Mouse (Mus musculus) liver, embryonic 14.5 days (tissue): Measurements from ENCODE around the gene Gm2075. TPM values are rescaled to one million over a fixed set of nuclear protein-coding genes. Genes with fewer than 3 reads are reported as not detected.
"Not testable (repeated sequence)": the region's sequence is repeated elsewhere in the genome, so short reads cannot be mapped to it uniquely, and the experiment has no call there.

Experiments
- ATAC-seq: fragments of 200-750 bp; cut with Nextera tagmentation; 2 replicates; pipeline ENCODE4 v1.8.0; 2017; ENCODE audit warnings: moderate number of reproducible peaks, mild to moderate bottlenecking, moderate library complexity; ENCODE audit not compliant: insufficient read depth
- DNase-seq, 3 experiments: peaks; one replicate each; pipeline ENCODE4 v3.0.0-alpha.2; 2012 to 2013; ENCODE audit warnings: low read depth in 3 of 3, low spot score in 3 of 3
- H3K27ac ChIP-seq: fragments of 300-500 bp; sonication (generic); 2 replicates; pipeline ENCODE4 v1.5.1; 2014; ENCODE audit warnings: moderate library complexity, mild to moderate bottlenecking, control low read depth, inconsistent platforms
- H3K27me3 ChIP-seq: fragments of 300-500 bp; sonication (generic); 2 replicates; pipeline ENCODE4 v1.6.1; 2014; ENCODE audit warnings: mild to moderate bottlenecking, low read length, moderate library complexity; ENCODE audit not compliant: control insufficient read depth, insufficient read depth
- H3K36me3 ChIP-seq: fragments of 300-500 bp; sonication (generic); replicated peaks from 2 replicates; pipeline ENCODE4 v1.6.1; 2014; ENCODE audit warnings: low read depth; ENCODE audit not compliant: control insufficient read depth, insufficient read depth
- H3K4me1 ChIP-seq, 2 experiments: fragments of 200-500 bp in 1 of 2; fragments of 300-500 bp in 1 of 2; sonication (generic) in 1 of 2; replicated peaks; 2 replicates each; pipeline ENCODE4 v1.6.1; 2012 to 2014; ENCODE audit warnings: antibody characterized with exemption in 1 of 2, inconsistent platforms in 1 of 2, low read length in 1 of 2; ENCODE audit not compliant: control insufficient read depth in 2 of 2, insufficient read depth in 2 of 2
- H3K4me2 ChIP-seq: fragments of 300-500 bp; sonication (generic); 2 replicates; pipeline ENCODE4 v1.6.1; 2014; ENCODE audit warnings: low read depth, mild to moderate bottlenecking, control low read depth, moderate library complexity
- H3K4me3 ChIP-seq, 2 experiments: fragments of 200-500 bp in 1 of 2; fragments of 300-500 bp in 1 of 2; sonication (generic) in 1 of 2; 2 replicates each; pipeline ENCODE4 v1.5.1; 2012 to 2014; ENCODE audit warnings: low read depth in 2 of 2, low read length in 2 of 2, mild to moderate bottlenecking in 2 of 2, control low read depth in 1 of 2, inconsistent platforms in 1 of 2, moderate library complexity in 1 of 2; ENCODE audit not compliant: insufficient read depth in 1 of 2
- H3K9ac ChIP-seq: fragments of 300-500 bp; sonication (generic); replicated peaks from 2 replicates; pipeline ENCODE4 v1.6.1; 2014; ENCODE audit warnings: mild to moderate bottlenecking, control low read depth, moderate library complexity
- H3K9me3 ChIP-seq: fragments of 300-500 bp; sonication (generic); 2 replicates; pipeline ENCODE4 v1.6.1; 2016; ENCODE audit warnings: low read length, mixed read lengths; ENCODE audit not compliant: control insufficient read depth
- WGBS: fragments of 180-500 bp; shearing (Covaris S2); extraction: QIAGEN DNeasy Blood & Tissue Kit; methylation state at CpG from one replicate; pipeline ENCODE4 v1.1.7; 2014; ENCODE audit not compliant: insufficient replicate concordance; 5-methylcytosine and 5-hydroxymethylcytosine counted together
- polyA plus RNA-seq, 2 experiments: library from polyadenylated mRNA; depleted of rRNA in 1 of 2; stranded (reverse) in 1 of 2; unstranded in 1 of 2; fragments of >200 nt; fragmentation: Nextera tagmentation in 1 of 2; extraction: Ambion mirVana in 1 of 2; gene quantifications; 2 replicates each; pipeline versions ENCODE4 v1.2.1 to v1.2.3; 2012 to 2014

Gm2075 gene
- polyA plus RNA-seq (2012; rRNA removed) (not detected in 2 replicates), polyA plus RNA-seq (2014; fragmentation: Nextera tagmentation; extraction: Ambion mirVana) (not detected in 2 replicates)

GRCm38 (mm10) chr12:88011548-88011947 is at the start of gene Gm2075:
Gm2075 (plus strand) TSS chr12:88011848.
- not testable (repeated sequence) for H3K4me2 ChIP-seq, H3K27ac ChIP-seq, H3K9me3 ChIP-seq, H3K36me3 ChIP-seq, H3K4me3 ChIP-seq, H3K4me1 ChIP-seq, ATAC-seq, DNase-seq, H3K9ac ChIP-seq, H3K27me3 ChIP-seq
- no CpG with 5 or more reads among the region's 1 CpGs for WGBS

- DNase-seq, H3K9ac ChIP-seq, H3K36me3 ChIP-seq, H3K4me2 ChIP-seq, H3K27me3 ChIP-seq, H3K27ac ChIP-seq, ATAC-seq, H3K9me3 ChIP-seq, H3K4me3 ChIP-seq, H3K4me1 ChIP-seq: not testable (repeated sequence)
Observed at GRCm38 (mm10) chr12:87984000-87984399, 27.6 kb upstream of the Gm2075 start.

DNA sequence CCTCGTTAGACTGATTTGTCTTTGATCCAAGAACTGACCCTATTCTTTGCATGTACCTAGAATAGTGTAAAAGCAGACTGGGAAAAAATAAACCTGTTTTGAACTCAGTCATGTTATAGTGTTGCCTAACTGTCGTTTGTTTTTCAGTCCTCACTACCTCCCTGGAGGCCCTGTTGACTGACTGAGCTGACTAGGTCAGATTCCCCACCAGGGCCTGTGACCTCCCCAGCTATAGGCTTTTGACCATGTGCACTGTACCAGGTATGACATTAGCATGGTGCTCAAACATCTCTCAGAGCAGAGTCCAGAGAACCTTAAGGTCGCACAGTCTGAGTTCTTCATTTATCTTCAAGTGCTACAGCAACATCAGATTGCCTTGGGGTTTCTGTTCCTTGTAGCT is 7.5 kb upstream of the Gm2075 start:
- 26% methylated on average over 3 of the region's 3 CpGs for WGBS
- DNase-seq, H3K9ac ChIP-seq, H3K4me1 ChIP-seq, H3K9me3 ChIP-seq, ATAC-seq, H3K27me3 ChIP-seq, H3K27ac ChIP-seq, H3K4me3 ChIP-seq, H3K4me2 ChIP-seq, H3K36me3 ChIP-seq: not testable (repeated sequence)

DNA sequence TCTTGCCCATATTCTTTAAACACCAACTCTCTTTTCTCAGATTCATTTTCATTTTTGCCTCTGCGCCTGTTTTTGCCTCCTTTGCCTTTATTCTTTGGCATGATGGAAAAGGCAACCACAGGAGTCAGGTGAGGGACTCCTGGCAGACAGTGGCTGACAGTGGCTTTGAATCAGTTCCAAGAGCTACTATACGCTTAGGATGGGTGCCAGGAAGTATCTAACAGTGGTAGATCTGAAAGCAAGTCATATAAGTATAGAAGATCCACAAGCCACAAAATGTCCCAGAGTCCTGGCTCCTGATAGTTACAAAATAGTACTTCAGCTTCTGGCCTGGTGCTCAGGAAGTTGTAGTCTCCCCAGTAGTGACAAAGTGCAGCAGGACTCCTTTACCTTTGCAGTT is 7.0 kb downstream of the Gm2075 start, which contains the start of gene Gm6803:
TSS of gene Gm6803 (minus strand) at position 101 of the 400 bp plus-strand sequence.
- not testable (repeated sequence) for H3K9me3 ChIP-seq, H3K27me3 ChIP-seq, H3K4me1 ChIP-seq, H3K4me3 ChIP-seq, H3K27ac ChIP-seq, H3K36me3 ChIP-seq, H3K9ac ChIP-seq, DNase-seq, H3K4me2 ChIP-seq, ATAC-seq
- WGBS: 49% methylated on average over 2 of the region's 2 CpGs

GRCm38 (mm10) chr12:88026704-88027103 is 15.1 kb downstream of the Gm2075 start, which contains the start of gene Gm2056:
Gm2056 (plus strand) TSS chr12:88027004.
- not testable (repeated sequence) for ATAC-seq
- WGBS: 20% methylated on average over 1 of the region's 1 CpGs

DNA sequence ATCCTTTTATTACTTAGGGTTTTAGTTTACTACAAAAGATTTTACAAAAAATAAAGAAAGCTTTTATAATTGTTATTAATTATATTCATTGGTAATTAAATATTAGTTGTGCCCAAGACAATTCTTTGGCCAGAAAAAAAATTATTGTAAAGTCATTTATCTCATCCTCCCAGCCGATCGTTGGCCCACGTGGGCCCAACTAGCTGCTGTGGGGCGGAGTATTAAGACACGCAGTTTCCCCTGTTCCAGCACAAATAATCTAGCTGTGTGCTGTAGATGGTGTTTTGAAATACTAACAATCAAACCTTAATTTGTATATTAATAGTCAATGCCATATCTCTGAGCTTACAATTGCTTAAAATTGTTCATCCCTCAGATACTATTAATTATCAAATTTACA is 20.6 kb downstream of the Gm2075 start:
- 64% methylated on average over 5 of the region's 5 CpGs for WGBS

More at GRCm38 (mm10) chr12:88026704-88027103, 15.1 kb downstream of the Gm2075 start, which contains the start of gene Gm2056:
- H3K9me3 ChIP-seq, H3K9ac ChIP-seq, H3K4me1 ChIP-seq, DNase-seq, H3K27me3 ChIP-seq, H3K36me3 ChIP-seq, H3K4me2 ChIP-seq, H3K4me3 ChIP-seq, H3K27ac ChIP-seq: not testable (repeated sequence)

More for the DNA sequence above, 20.6 kb downstream of the Gm2075 start:
- not testable (repeated sequence) for ATAC-seq, H3K9ac ChIP-seq, H3K4me1 ChIP-seq, H3K9me3 ChIP-seq, H3K27ac ChIP-seq, H3K36me3 ChIP-seq, H3K27me3 ChIP-seq, H3K4me2 ChIP-seq, H3K4me3 ChIP-seq, DNase-seq
